ENCODE assay signal across 9 mouse cellular contexts in the genomic region with DNA sequence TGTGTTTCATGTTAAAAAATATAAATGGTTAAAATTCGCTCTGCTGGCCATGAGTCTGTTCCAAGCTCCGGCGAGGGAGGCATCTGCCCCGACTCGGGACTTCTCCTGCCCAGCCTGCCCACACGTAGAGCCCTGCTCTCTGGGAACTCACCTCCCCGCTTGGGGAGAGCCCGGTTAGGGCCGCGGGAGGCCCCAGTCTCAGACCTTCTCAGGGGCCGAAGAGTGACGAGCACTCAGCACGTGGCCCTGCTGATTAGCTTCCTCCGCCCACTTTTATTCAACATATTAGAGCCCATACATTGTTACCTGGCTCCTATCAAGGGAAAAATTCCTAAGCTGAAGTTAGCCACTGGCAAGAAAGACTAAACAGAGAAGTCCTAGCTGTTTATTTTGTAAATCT. TPM values are rescaled to one million over a fixed set of nuclear protein-coding genes. Genes with fewer than 3 reads are reported as not detected.
DNase-seq lines count a peak whose midpoint lies in the region; ATAC-seq lines count a peak whose summit lies in the region.
"Had no signal": no experiment of that assay in that cellular context is flagged by ENCODE, and none has a peak within 500 bp of the region (broad histone marks: within the 10 kb centered on the region; RNA-seq: fewer than 3 reads in every experiment).

No protein-coding gene starts in this region.

- DNase-seq in urinary bladder, postnatal 25 days (ENCODE audit: low spot score), result peak; percentile 2
- no peak for DNase-seq in urinary bladder, adult 2 months (ENCODE audit: low spot score)
- DNase-seq in c-Kit-negative CD71-positive TER-119-positive erythroid progenitor cells, embryonic 14.5 days (ENCODE audit: low read depth, low spot score), result peak; percentile 42
- peak; percentile 27 to 35 for DNase-seq in heart, postnatal 14 days
- peak; percentile 3 to 4 for DNase-seq in left cerebral cortex, postnatal 36 days (ENCODE audit: low spot score in 2 of 2)
- peak; percentile 10 for DNase-seq in thymus, postnatal 25 days

- intact Hi-C loops in heart, postnatal 14 days (cut with DNase I), result no loop called here
- intact Hi-C loops in left cerebral cortex, postnatal 36 days (cut with DNase I), result no loop called here

- no peak for ATAC-seq in erythroblast, adult 5-6 weeks (replicated peaks; ENCODE audit: low FRiP score, poor library complexity, severe bottlenecking)
- no peak for ATAC-seq in granulocyte monocyte progenitor cell, adult 5-6 weeks (replicated peaks; ENCODE audit: poor library complexity, severe bottlenecking)

RNA-seq across cellular contexts. Expression of gene Cd209e, which starts 51.0 kb away (rescaled TPM):
- polyA plus RNA-seq in urinary bladder, adult 2 months (2012; rRNA removed), result 0.12 and 0.14 TPM in 2 replicates
- total RNA-seq in heart, postnatal 14 days (2021), result not detected
- total RNA-seq in left cerebral cortex, postnatal 36 days (2021), result not detected
- not detected in 2 replicates for total RNA-seq in erythroblast, adult 5-6 weeks (2015; ENCODE audit: low replicate concordance)
- total RNA-seq in erythroblast, adult 5-6 weeks (2017; ENCODE audit: low replicate concordance), result not detected in 2 replicates
- not detected in 2 replicates for total RNA-seq in granulocyte monocyte progenitor cell, adult 5-6 weeks (2014; fragmentation: Nextera tagmentation)
- total RNA-seq in granulocyte monocyte progenitor cell, adult 5-6 weeks (2017), result not detected in 2 replicates
- total RNA-seq: common myeloid progenitor, adult 5-6 weeks had no signal

RNA-seq across cellular contexts. Expression of gene Cd209a, which starts 54.3 kb away (rescaled TPM):
- polyA plus RNA-seq in urinary bladder, adult 2 months (2012; rRNA removed), result 7.0 and 8.5 TPM in 2 replicates
- total RNA-seq in heart, postnatal 14 days (2021), result under 1 TPM; 0.19 to 0.27 TPM
- total RNA-seq in left cerebral cortex, postnatal 36 days (2021), result under 1 TPM in 1 of 2 experiments, not detected in 1; 0.27 TPM
- total RNA-seq in erythroblast, adult 5-6 weeks (2015; ENCODE audit: low replicate concordance), result 0.77 and 5.2 TPM in 2 replicates
- total RNA-seq in erythroblast, adult 5-6 weeks (2017; ENCODE audit: low replicate concordance), result 2.6 and 3.8 TPM in 2 replicates
- 2.2 TPM in 1 of 2 replicates, not detected in the other for total RNA-seq in granulocyte monocyte progenitor cell, adult 5-6 weeks (2014; fragmentation: Nextera tagmentation)
- total RNA-seq in granulocyte monocyte progenitor cell, adult 5-6 weeks (2017), result 1.1 and 3.8 TPM in 2 replicates
